Mouse (Mus musculus) frontal cortex, postnatal 14 days (tissue): Measurements from ENCODE around the gene Snap25.

Source experiments
- DNase-seq, 2 experiments: peaks; one replicate each; pipeline ENCODE4 v3.0.0; 2022; ENCODE audit warnings: low spot score in 2 of 2

Snap25 gene

GRCm38 (mm10) chr2:136713299-136713758 lies at the start of gene Snap25:
Gene Snap25, plus strand, starts transcription at chr2:136713453.
- peak; percentile 78 to 79 for DNase-seq

DNA sequence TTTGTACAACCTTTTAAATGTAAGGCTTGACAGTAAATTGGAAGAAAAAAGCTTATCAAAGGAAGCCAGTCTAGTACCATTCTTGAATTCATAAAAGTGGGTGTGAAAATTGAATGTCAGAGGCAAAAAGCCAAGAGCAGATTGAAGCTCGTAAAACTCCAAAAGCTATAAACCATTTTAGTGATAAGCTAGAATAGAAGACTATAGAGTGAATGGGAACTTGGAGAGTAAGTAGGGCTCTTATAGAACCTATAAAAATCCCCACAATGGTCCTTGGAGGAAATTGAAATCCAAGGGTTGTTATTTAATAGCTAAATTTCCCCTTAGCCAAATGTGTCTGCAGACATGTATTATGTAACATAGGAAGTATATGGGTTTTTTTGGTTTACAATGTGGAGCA lies 46.3 kb upstream of the Snap25 start:
- no peak for DNase-seq

GRCm38 (mm10) chr2:136669183-136669582 lies 44.1 kb upstream of the Snap25 start:
- no peak for DNase-seq

GRCm38 (mm10) chr2:136669665-136670064 lies 43.6 kb upstream of the Snap25 start:
- no peak for DNase-seq

DNA sequence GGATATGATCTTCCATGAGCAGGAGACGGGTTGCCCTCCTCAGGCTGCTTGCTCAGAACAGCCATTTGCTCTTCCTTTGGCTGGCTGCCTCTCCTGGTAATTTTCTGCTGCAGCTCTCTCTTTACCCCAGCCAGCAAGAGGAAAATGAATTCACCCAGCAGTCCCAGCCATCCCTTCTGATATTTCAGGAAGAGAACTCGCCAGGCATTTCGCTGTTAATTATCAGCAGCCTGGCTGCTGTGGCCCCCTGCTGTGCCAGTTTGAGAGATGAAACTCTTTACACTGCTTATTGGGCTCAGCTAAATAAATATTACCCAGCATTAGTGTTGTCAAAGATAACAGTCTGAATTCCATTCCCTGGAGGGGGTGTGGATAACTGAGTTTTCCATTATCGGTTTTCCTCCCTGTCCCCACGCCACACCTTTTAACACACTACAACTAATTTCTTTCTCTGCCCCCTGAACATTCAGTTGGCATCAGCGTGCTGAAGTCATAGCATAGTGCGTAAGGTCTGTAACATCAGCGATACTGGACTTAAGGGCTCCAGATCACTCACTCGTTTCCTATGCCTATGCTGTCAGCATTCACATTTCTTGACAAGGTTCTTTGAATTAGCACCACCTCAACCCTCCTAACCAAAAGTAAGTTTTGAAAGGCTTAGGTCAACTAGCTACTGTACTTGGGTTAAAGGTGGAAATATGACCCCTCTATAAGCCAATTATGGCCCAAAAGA lies 42.5 kb upstream of the Snap25 start:
- peak in 1 of 2 experiments; percentile 17 for DNase-seq

GRCm38 (mm10) chr2:136674077-136674757 lies 39.0 kb upstream of the Snap25 start:
- no peak for DNase-seq

- DNase-seq: no peak
Measured at GRCm38 (mm10) chr2:136676196-136676595, 37.1 kb upstream of the Snap25 start.

GRCm38 (mm10) chr2:136676918-136677445 lies 36.3 kb upstream of the Snap25 start:
- no peak for DNase-seq

GRCm38 (mm10) chr2:136678321-136679161 lies 34.7 kb upstream of the Snap25 start:
- peak; percentile 58 to 71 for DNase-seq

DNA sequence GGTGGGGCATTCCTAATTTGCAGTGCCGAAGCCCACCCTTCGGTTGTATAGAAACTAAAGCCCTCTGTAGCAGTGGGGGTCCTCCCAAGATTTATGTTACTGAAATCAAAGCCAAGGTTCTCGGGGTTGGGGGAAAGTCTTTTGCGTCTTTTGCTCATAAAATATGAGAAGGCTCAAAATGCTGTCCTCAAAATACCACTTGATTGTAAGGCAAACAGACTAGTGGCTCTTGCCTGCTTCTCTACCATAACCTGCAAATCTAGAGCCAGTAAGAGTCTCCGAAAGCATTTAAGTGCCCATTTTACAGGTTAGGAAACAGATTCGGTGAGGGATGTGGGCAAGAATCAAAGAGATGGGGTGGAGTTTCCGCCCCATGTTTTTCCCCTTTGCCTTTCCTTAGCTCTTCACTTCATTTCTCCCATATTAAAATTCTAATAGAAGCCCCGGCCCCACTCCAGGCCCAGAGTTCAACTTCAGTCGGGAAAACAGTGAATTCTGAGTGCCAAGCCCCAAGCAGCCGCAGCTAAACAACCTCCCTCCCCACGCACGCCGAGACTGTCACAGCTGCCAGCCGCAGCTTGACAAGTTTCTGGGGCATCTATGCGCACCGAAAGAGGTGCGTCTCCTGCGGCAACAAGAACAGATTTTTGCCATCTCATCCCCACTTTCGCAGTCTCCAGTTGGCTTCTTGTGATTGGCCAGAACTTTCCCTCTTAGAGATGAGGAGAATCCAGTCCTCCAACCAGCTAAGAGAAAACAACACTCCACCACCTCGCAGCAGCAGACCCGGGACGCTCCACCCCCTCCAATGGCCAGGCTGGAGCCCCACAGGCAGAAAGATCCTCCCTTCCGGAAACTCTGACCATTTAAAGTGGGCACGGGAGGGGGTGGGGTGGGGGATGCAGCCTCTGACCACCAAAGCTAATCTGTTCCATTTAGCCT lies 33.7 kb upstream of the Snap25 start:
- DNase-seq: peak; percentile 58 to 77

GRCm38 (mm10) chr2:136682146-136682860 lies 30.9 kb upstream of the Snap25 start:
- no peak for DNase-seq

DNA sequence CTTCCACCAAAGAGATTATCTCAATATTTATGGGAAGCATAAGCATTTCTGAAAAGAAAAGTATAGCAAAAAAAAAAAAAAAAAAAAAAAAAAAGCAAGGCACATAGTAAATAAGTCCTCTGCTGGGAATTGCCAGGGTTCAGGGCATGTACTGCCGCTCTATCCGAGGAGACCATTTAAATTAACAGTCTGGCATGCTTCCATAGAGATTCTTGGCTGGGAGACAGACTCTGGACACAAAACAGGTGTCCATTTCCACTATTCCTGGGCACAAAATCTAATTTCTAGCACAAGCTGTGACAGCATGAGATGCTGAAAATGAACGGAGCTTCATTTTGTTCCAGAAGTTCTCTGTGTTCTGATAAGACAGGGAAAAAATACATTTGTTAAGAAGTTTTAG lies 27.1 kb upstream of the Snap25 start:
- no peak for DNase-seq

GRCm38 (mm10) chr2:136687316-136687715 lies 25.9 kb upstream of the Snap25 start:
- no peak for DNase-seq

DNA sequence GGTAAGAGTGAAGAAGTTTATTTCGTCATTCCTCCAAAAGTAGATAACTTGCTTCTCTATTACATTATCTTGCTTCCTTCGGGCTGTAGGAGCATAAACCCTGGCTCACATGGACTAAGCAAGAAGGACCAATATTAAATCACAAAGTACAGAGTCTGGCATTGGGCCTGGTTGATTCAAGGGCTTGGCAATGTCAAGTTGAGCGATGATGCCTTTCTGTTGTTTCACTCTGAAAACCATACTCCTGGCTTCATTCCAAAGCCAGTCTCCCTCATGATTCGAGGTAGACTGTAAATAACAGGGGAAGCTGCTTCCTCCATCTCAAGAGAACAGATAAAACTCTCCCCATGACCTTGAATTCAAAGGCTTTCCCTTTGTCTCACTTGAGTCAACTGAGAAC lies 23.8 kb upstream of the Snap25 start:
- DNase-seq: no peak

GRCm38 (mm10) chr2:136691681-136692080 lies 21.6 kb upstream of the Snap25 start:
- no peak for DNase-seq

GRCm38 (mm10) chr2:136699429-136700227 lies 13.6 kb upstream of the Snap25 start:
- DNase-seq: no peak

- DNase-seq: no peak
Measured at GRCm38 (mm10) chr2:136703376-136703775, 9.9 kb upstream of the Snap25 start.

DNA sequence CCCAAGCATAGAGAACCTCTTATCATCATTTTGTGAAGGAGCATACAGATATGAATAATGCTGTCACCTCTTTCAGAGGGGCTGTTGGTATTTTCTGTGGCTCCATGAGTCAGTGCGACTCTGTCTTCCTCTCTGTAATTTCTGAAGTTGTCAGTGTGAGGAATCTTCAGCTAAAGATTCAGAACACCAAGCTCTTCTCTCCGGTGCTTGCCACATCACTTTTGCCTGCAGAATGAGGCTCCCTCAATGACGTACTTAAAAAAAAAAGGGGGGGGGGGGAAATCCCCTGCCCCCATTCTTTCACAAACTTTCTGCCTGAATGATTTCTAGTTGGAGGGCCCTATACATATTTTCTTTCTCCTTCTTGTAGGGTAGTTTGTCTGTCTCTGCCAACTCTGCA lies 2.1 kb upstream of the Snap25 start:
- DNase-seq: no peak

DNA sequence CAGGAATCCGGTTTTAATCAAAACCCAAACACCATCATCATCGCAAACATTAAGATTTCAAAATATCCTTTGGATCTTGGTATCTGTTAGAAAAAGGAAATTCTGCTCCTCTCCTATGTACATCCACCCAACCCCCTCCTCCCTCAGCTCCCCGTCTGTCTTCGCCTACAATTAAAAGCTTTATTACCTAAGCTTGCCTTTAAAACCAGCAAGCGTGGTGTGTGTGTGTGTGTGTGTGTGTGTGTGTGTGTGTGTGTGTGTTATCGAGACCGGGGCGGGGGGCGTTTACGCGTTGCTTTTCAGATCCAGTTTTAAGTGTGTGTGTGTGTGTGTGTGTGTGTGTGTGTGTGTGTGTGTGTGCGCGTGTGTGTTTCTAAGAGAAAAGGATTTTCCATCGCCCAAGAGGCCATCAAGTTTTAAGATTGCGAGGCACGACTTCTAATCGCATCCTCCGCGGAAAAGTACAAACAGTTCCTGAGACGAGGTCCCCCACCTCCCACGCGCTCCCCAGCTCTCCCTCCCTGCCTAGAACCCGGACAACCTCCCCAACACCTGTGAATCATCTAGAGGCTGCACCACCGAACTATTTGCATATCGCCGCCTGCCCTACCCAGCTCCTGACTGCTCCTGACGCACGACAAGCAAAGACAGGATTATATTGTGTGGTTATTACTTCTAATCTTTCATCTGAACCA lies 1.4 kb upstream of the Snap25 start:
- DNase-seq: peak; percentile 63 to 70
